Mouse (Mus musculus) embryonic facial prominence, embryonic 12.5 days (tissue): ENCODE measurements around the gene Nipa1. TPM values are rescaled to one million over a fixed set of nuclear protein-coding genes. Genes with fewer than 3 reads are reported as not detected.
A peak's percentile ranks its signal among the peaks of the same experiment; 100 is the strongest.

Experiments used
- ATAC-seq: fragments of 200-750 bp; cut with Nextera tagmentation; 2 replicates; pipeline ENCODE4 v1.8.0; 2017; ENCODE audit not compliant: insufficient number of reproducible peaks, insufficient read depth, low FRiP score, low TSS enrichment
- H3K27ac ChIP-seq: fragments of 300-500 bp; sonication (generic); 2 replicates; pipeline ENCODE4 v1.5.1; 2016; ENCODE audit warnings: mild to moderate bottlenecking
- H3K27me3 ChIP-seq: fragments of 300-500 bp; sonication (generic); 2 replicates; pipeline ENCODE4 v1.6.1; 2016; ENCODE audit warnings: mild to moderate bottlenecking, moderate library complexity
- H3K36me3 ChIP-seq: fragments of 300-500 bp; sonication (generic); 2 replicates; pipeline ENCODE4 v1.6.1; 2016; ENCODE audit warnings: mild to moderate bottlenecking
- H3K4me1 ChIP-seq: fragments of 300-500 bp; sonication (generic); 2 replicates; pipeline ENCODE4 v1.6.1; 2016
- H3K4me2 ChIP-seq: fragments of 300-500 bp; sonication (generic); replicated peaks from 2 replicates; pipeline ENCODE4 v1.6.1; 2016; ENCODE audit warnings: mild to moderate bottlenecking, moderate library complexity
- H3K4me3 ChIP-seq: fragments of 300-500 bp; sonication (generic); 2 replicates; pipeline ENCODE4 v1.5.1; 2016; ENCODE audit warnings: mild to moderate bottlenecking
- H3K9ac ChIP-seq: fragments of 300-500 bp; sonication (generic); 2 replicates; pipeline ENCODE4 v1.6.1; 2016; ENCODE audit warnings: mild to moderate bottlenecking, moderate library complexity
- H3K9me3 ChIP-seq: fragments of 300-500 bp; sonication (generic); 2 replicates; pipeline ENCODE4 v1.6.1; 2016; ENCODE audit warnings: mild to moderate bottlenecking, moderate library complexity
- WGBS: fragments of 180-500 bp; shearing (Covaris S2); methylation state at CpG from one replicate; pipeline ENCODE4 v1.1.7; 2016; 5-methylcytosine and 5-hydroxymethylcytosine counted together
- polyA plus RNA-seq: library from polyadenylated mRNA; unstranded; fragments of >200 nt; fragmentation: Nextera tagmentation; extraction: Ambion mirVana; gene quantifications from 2 replicates; pipeline ENCODE4 v1.2.1, GENCODE M21; 2016

Nipa1 gene
- polyA plus RNA-seq: 9.9 and 10.0 TPM in 2 replicates

GRCm38 (mm10) chr7:56019930-56020253 is at the start of gene Nipa1:
Gene Nipa1 (minus strand): TSS chr7:56019954.
- peaks cover 3% of the 10 kb centered on the region for H3K4me1 ChIP-seq
- no peaks in the 10 kb centered on the region for H3K36me3 ChIP-seq
- WGBS: 57% methylated on average over 3 of the region's 3 CpGs
- H3K27ac ChIP-seq: peak within 1 kb of the TSS; percentile 76
- H3K9ac ChIP-seq: peak within 1 kb of the TSS; percentile 74
- peak within 1 kb of the TSS; percentile 68 for H3K4me3 ChIP-seq
- no peaks in the 10 kb centered on the region for H3K27me3 ChIP-seq
- H3K4me2 ChIP-seq: peak within 1 kb of the TSS; percentile 77
- no peaks in the 10 kb centered on the region for H3K9me3 ChIP-seq
- ATAC-seq: no peak

DNA sequence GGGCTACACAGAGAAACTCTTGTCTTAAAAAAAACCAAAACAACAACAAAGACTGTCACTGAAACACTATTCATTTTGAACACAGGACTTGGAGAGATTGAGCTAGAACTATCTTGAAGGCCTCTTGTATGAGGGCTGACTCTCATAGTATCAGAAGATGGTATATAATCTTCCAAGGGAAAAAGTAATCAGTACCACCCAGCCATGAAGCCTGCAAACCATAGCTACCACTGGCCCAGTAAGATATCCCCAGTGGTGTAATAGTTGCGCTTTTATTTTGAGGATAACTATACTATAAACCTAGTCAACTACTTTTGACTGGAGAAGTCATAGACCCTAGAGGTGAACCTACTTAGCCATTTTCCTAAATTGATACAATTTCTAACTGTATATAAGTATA is 46.9 kb upstream of the Nipa1 start:
- no peak for ATAC-seq
- H3K9me3 ChIP-seq: no peaks in the 10 kb centered on the region
- no peak overlapping the region for H3K27ac ChIP-seq
- H3K27me3 ChIP-seq: no peaks in the 10 kb centered on the region
- H3K36me3 ChIP-seq: 0 out of 2 replicates have a peak, but pooled peaks cover 6% of the 10 kb centered on the region
- H3K4me2 ChIP-seq: no peak overlapping the region
- no peaks in the 10 kb centered on the region for H3K4me1 ChIP-seq
- WGBS: 97% methylated on average over 1 of the region's 1 CpGs
- no peak overlapping the region for H3K9ac ChIP-seq
- no peak overlapping the region for H3K4me3 ChIP-seq

- Histone ChIP-seq H3K4me2 (no peak overlapping the region), H3K27me3 (no peaks in the 10 kb centered on the region), H3K36me3 (0 out of 2 replicates have a peak, but pooled peaks cover 7% of the 10 kb centered on the region), H3K4me3 (no peak overlapping the region), H3K9me3 (no peaks in the 10 kb centered on the region), H3K9ac (no peak overlapping the region), H3K4me1 (no peaks in the 10 kb centered on the region), H3K27ac (no peak overlapping the region)
- no peak for ATAC-seq
- WGBS: 89% methylated on average over 2 of the region's 2 CpGs
These were observed 46.4 kb upstream of the Nipa1 start for GRCm38 (mm10) chr7:56066136-56066535.

- 0 out of 2 replicates have a peak, but pooled peaks cover 7% of the 10 kb centered on the region for H3K36me3 ChIP-seq
- H3K4me3 ChIP-seq: no peak overlapping the region
- H3K4me1 ChIP-seq: no peaks in the 10 kb centered on the region
- no peaks in the 10 kb centered on the region for H3K9me3 ChIP-seq
- 89% methylated on average over 1 of the region's 1 CpGs for WGBS
- H3K27me3 ChIP-seq: no peaks in the 10 kb centered on the region
- ATAC-seq: no peak
- no peak overlapping the region for H3K27ac ChIP-seq
- no peak overlapping the region for H3K4me2 ChIP-seq
- H3K9ac ChIP-seq: no peak overlapping the region
These were observed 45.1 kb upstream of the Nipa1 start for GRCm38 (mm10) chr7:56064876-56065275.

GRCm38 (mm10) chr7:56055338-56055737 is 35.6 kb upstream of the Nipa1 start:
- 92% methylated on average over 3 of the region's 3 CpGs for WGBS
- ATAC-seq: no peak
- no peak overlapping the region for H3K4me2 ChIP-seq
- peaks cover 5% of the 10 kb centered on the region; the same call in 1 of the 2 replicates for H3K4me1 ChIP-seq
- H3K27ac ChIP-seq: no peak overlapping the region
- H3K9ac ChIP-seq: no peak overlapping the region
- H3K36me3 ChIP-seq: peaks cover 14% of the 10 kb centered on the region
- no peak overlapping the region for H3K4me3 ChIP-seq
- no peaks in the 10 kb centered on the region for H3K9me3 ChIP-seq
- no peaks in the 10 kb centered on the region for H3K27me3 ChIP-seq

DNA sequence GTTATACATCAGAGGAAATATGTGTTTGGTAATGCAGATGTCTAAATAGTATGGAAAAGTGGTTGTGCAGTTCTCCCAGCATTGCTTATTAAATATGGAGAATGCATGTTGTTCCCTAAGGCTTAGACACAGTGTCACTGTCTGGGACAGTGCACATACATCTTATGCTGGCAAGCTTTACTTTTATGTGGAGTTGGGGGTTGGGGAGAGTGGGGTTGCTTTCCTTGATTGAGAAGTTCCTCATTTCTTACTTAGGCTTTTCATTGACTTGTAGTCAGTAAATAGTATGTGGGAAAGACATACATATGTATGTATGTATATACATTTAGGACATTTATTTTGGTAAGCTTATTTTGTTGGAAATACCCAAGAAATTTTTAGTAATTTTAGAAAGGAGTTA is 33.2 kb upstream of the Nipa1 start:
- no peaks in the 10 kb centered on the region for H3K27me3 ChIP-seq
- no peak overlapping the region for H3K4me3 ChIP-seq
- H3K4me1 ChIP-seq: peaks cover 9% of the 10 kb centered on the region; the same call in 1 of the 2 replicates
- H3K9me3 ChIP-seq: no peaks in the 10 kb centered on the region
- ATAC-seq: no peak
- H3K9ac ChIP-seq: no peak overlapping the region
- peaks cover 14% of the 10 kb centered on the region for H3K36me3 ChIP-seq
- H3K4me2 ChIP-seq: no peak overlapping the region
- no peak overlapping the region for H3K27ac ChIP-seq

GRCm38 (mm10) chr7:56050487-56050911 is 30.7 kb upstream of the Nipa1 start:
- H3K9ac ChIP-seq: peak overlapping the region; percentile 73
- WGBS: under 1% methylated on average over 18 of the region's 18 CpGs
- no peaks in the 10 kb centered on the region for H3K27me3 ChIP-seq
- H3K27ac ChIP-seq: peak overlapping the region; percentile 85
- 0 out of 2 replicates have a peak, but pooled peaks cover 3% of the 10 kb centered on the region for H3K36me3 ChIP-seq
- H3K4me2 ChIP-seq: peak overlapping the region; percentile 58
- H3K4me1 ChIP-seq: peaks cover 9% of the 10 kb centered on the region; the same call in 1 of the 2 replicates
- peak; percentile 12; the same call in 1 of the 2 replicates for ATAC-seq
- H3K9me3 ChIP-seq: no peaks in the 10 kb centered on the region
- H3K4me3 ChIP-seq: peak overlapping the region; percentile 79

- peak within 1 kb of the TSS; percentile 58 for H3K4me2 ChIP-seq
- peak within 1 kb of the TSS; percentile 73 for H3K9ac ChIP-seq
- peak within 1 kb of the TSS; percentile 79 for H3K4me3 ChIP-seq
- under 1% methylated on average over 46 of the region's 47 CpGs for WGBS
- ATAC-seq: peak; percentile 100
- H3K27ac ChIP-seq: peak within 1 kb of the TSS; percentile 85
- H3K36me3 ChIP-seq: 0 out of 2 replicates have a peak, but pooled peaks cover 3% of the 10 kb centered on the region
- H3K4me1 ChIP-seq: peaks cover 9% of the 10 kb centered on the region; the same call in 1 of the 2 replicates
- no peaks in the 10 kb centered on the region for H3K27me3 ChIP-seq
- H3K9me3 ChIP-seq: no peaks in the 10 kb centered on the region
These were observed 30.1 kb upstream of the Nipa1 start, which contains the start of gene Herc2 for GRCm38 (mm10) chr7:56049831-56050321. Gene Herc2 (plus strand): TSS chr7:56050196.

DNA sequence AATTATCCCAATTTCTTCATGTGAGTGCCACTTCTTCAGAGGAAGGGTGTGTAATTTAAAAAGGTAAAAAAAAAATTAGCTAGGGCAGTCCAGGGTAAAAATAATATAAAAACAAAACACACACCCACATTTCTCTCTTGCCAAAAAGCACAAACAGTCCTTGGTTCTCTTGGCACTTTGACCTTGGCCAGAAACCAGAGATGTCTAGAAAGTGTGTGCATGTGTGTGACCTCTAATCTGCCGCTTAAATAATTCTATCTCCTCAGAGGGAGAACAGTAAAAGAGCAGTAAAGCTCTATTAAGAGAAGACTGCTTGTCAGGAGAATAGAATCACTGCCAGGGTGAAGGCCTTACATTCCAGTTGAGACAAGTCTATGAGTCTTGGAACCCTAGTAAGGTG is 27.4 kb upstream of the Nipa1 start:
- Histone ChIP-seq H3K36me3 (no peaks in the 10 kb centered on the region), H3K4me3 (no peak overlapping the region), H3K9me3 (no peaks in the 10 kb centered on the region), H3K4me1 (peaks cover 9% of the 10 kb centered on the region; the same call in 1 of the 2 replicates), H3K27ac (no peak overlapping the region), H3K9ac (no peak overlapping the region), H3K4me2 (no peak overlapping the region), H3K27me3 (no peaks in the 10 kb centered on the region)
- WGBS: 71% methylated on average over 1 of the region's 1 CpGs
- no peak for ATAC-seq

- H3K27me3 ChIP-seq: no peaks in the 10 kb centered on the region
- 0 out of 2 replicates have a peak, but pooled peaks cover 4% of the 10 kb centered on the region for H3K4me1 ChIP-seq
- no peaks in the 10 kb centered on the region for H3K9me3 ChIP-seq
- H3K9ac ChIP-seq: no peak overlapping the region
- H3K4me2 ChIP-seq: no peak overlapping the region
- no peak overlapping the region for H3K27ac ChIP-seq
- no peaks in the 10 kb centered on the region for H3K36me3 ChIP-seq
- ATAC-seq: no peak
- no peak overlapping the region for H3K4me3 ChIP-seq
- WGBS: 86% methylated on average over 3 of the region's 3 CpGs
These were observed 24.5 kb upstream of the Nipa1 start for GRCm38 (mm10) chr7:56044267-56044629.

GRCm38 (mm10) chr7:56043577-56044266 is 24.0 kb upstream of the Nipa1 start:
- H3K27ac ChIP-seq: no peak overlapping the region
- H3K4me2 ChIP-seq: no peak overlapping the region
- no peaks in the 10 kb centered on the region for H3K4me1 ChIP-seq
- WGBS: 63% methylated on average over 4 of the region's 4 CpGs
- H3K4me3 ChIP-seq: no peak overlapping the region
- no peaks in the 10 kb centered on the region for H3K36me3 ChIP-seq
- no peaks in the 10 kb centered on the region for H3K9me3 ChIP-seq
- no peaks in the 10 kb centered on the region for H3K27me3 ChIP-seq
- no peak overlapping the region for H3K9ac ChIP-seq
- ATAC-seq: no peak

DNA sequence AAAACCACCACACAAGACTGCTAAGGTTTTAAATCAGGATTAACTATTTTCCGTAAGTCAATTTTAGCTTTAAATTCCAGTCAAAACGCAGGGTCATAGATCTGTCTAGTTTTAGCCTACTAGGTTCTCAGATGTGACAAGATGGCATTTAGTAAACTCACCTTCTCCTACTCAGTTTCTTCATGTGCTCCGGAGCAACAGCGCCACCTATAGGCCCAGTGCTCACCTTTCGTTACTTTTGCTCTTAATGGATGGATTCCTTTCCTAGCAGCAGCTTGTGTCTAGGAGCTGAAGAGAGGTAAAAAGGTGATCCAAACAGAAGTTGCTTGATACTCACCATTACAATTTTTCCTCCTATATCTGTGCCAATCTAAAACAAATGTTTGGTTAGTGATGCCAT is 22.6 kb upstream of the Nipa1 start:
- WGBS: 12% methylated on average over 5 of the region's 5 CpGs
- ATAC-seq: no peak
- Histone ChIP-seq H3K4me1 (no peaks in the 10 kb centered on the region), H3K4me3 (no peak overlapping the region), H3K9ac (no peak overlapping the region), H3K36me3 (no peaks in the 10 kb centered on the region), H3K9me3 (no peaks in the 10 kb centered on the region), H3K27ac (no peak overlapping the region), H3K27me3 (no peaks in the 10 kb centered on the region), H3K4me2 (no peak overlapping the region)
